Mouse (Mus musculus) liver, embryonic 11.5 days (tissue): ENCODE measurements around the gene Foxs1. TPM values are rescaled to one million over a fixed set of nuclear protein-coding genes. Genes with fewer than 3 reads are reported as not detected.

Source experiments
- ATAC-seq: fragments of 200-750 bp; cut with Nextera tagmentation; replicated peaks from 2 replicates; pipeline ENCODE4 v1.8.0; 2017; ENCODE audit warnings: moderate number of reproducible peaks, mild to moderate bottlenecking, moderate TSS enrichment, moderate library complexity; ENCODE audit not compliant: low FRiP score
- DNase-seq: peaks from one replicate; pipeline ENCODE4 v3.0.0-alpha.2; 2017; ENCODE audit warnings: low spot score
- H3K27ac ChIP-seq: fragments of 300-500 bp; sonication (generic); 2 replicates; pipeline ENCODE4 v1.5.1; 2014; ENCODE audit warnings: mild to moderate bottlenecking, low read depth, low read length, control low read depth
- H3K27me3 ChIP-seq: fragments of 300-500 bp; sonication (generic); replicated peaks from 2 replicates; pipeline ENCODE4 v1.6.1; 2014; ENCODE audit warnings: low read length, mixed read lengths; ENCODE audit not compliant: control insufficient read depth, insufficient read depth
- H3K36me3 ChIP-seq: fragments of 300-500 bp; sonication (generic); 2 replicates; pipeline ENCODE4 v1.6.1; 2014; ENCODE audit warnings: mild to moderate bottlenecking, low read length, moderate library complexity, mixed read lengths; ENCODE audit not compliant: control insufficient read depth, insufficient read depth
- H3K4me1 ChIP-seq: fragments of 300-500 bp; sonication (generic); replicated peaks from 2 replicates; pipeline ENCODE4 v1.6.1; 2014; ENCODE audit warnings: low read length, mixed read lengths; ENCODE audit not compliant: control insufficient read depth, insufficient read depth
- H3K4me2 ChIP-seq: fragments of 300-500 bp; sonication (generic); 2 replicates; pipeline ENCODE4 v1.6.1; 2014; ENCODE audit warnings: mild to moderate bottlenecking, control low read depth, moderate library complexity
- H3K4me3 ChIP-seq: fragments of 300-500 bp; sonication (generic); 2 replicates; pipeline ENCODE4 v1.5.1; 2014; ENCODE audit warnings: low read depth, low read length, control low read depth
- H3K9ac ChIP-seq: fragments of 300-500 bp; sonication (generic); 2 replicates; pipeline ENCODE4 v1.6.1; 2014; ENCODE audit warnings: low read depth, low read length, control low read depth
- H3K9me3 ChIP-seq: fragments of 300-500 bp; sonication (generic); 2 replicates; pipeline ENCODE4 v1.6.1; 2016; ENCODE audit warnings: low read length, inconsistent platforms, mixed read lengths; ENCODE audit not compliant: control insufficient read depth
- WGBS: fragments of 180-500 bp; shearing (Covaris S2); extraction: QIAGEN DNeasy Blood & Tissue Kit; methylation state at CpG from one replicate; pipeline ENCODE4 v1.1.7; 2014; 5-methylcytosine and 5-hydroxymethylcytosine counted together
- polyA plus RNA-seq: library from polyadenylated mRNA; unstranded; fragments of >200 nt; fragmentation: Nextera tagmentation; extraction: Ambion mirVana; gene quantifications from 2 replicates; pipeline ENCODE4 v1.2.1, GENCODE M21; 2014

The Foxs1 gene
- polyA plus RNA-seq, 1 experiment from 2014 or later: 0.21 TPM

- ATAC-seq (no peak), DNase-seq (no peak)
- no peaks in the 10 kb centered on the region for H3K4me1 ChIP-seq
- H3K4me3 ChIP-seq: no peak overlapping the region
- peaks cover 77% of the 10 kb centered on the region for H3K27me3 ChIP-seq
- 30% methylated on average over 11 of the region's 11 CpGs for WGBS
- no peaks in the 10 kb centered on the region for H3K36me3 ChIP-seq
- H3K9ac ChIP-seq: no peak overlapping the region
- H3K27ac ChIP-seq: no peak overlapping the region
- H3K4me2 ChIP-seq: no peak overlapping the region; the same call in 1 of the 2 replicates
- H3K9me3 ChIP-seq: no peaks in the 10 kb centered on the region
Observed at GRCm38 (mm10) chr2:152950358-152951064, 17.5 kb upstream of the Foxs1 start.

DNA sequence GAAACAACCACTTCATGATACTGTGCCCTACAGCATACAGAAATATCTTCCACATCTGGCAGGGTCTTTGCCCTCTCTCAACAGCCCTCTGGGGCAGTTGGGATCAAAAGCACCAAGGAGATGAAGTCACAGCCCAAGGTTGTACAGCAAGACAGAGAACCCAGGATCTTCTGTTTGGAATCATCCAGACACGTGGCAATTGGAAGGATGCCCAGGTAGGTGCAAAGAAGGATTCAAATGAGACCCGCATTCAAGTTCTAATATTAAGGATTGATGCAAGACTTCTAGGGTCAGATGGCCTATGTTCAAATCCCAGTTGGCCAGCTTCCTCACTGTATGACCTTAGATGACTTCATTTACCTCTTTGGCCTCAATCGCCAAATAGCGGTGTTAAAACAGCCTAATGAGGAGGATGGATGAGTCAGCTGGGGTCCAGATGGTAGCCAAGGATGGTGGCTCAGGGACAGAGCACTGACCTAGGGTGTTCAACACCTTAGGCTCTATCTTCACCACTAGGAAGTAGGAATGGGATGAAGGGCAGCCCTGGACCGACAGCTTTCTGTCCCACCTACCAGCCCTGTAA, 15.5 kb upstream of the Foxs1 start:
- H3K4me3 ChIP-seq: no peak overlapping the region
- 74% methylated on average over 5 of the region's 5 CpGs for WGBS
- DNase-seq (no peak), ATAC-seq (no peak)
- no peak overlapping the region for H3K27ac ChIP-seq
- H3K4me2 ChIP-seq: no peak overlapping the region
- H3K4me1 ChIP-seq: no peaks in the 10 kb centered on the region
- peaks cover 83% of the 10 kb centered on the region for H3K27me3 ChIP-seq
- no peaks in the 10 kb centered on the region for H3K9me3 ChIP-seq
- H3K36me3 ChIP-seq: no peaks in the 10 kb centered on the region
- no peak overlapping the region for H3K9ac ChIP-seq

DNA sequence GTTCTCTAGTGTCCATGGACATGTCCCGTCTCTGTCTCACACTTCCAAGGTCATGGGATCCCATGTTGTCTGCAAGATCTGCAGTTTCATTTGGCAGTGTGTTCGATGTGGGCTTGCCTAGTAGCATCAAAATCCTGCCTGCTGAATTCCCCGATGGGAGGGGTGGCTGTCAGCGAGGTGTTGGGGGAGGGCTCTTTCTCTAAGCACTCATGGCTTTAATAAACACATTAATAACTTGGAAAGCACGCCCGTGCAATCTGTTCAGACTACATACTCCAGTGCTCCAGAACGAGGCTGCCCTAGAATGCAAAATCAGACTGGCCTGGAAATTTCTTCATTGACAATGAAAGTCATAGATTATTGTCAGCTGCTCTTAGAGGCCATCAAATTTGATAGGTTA, 14.1 kb upstream of the Foxs1 start:
- H3K4me1 ChIP-seq: peaks cover 4% of the 10 kb centered on the region

DNA sequence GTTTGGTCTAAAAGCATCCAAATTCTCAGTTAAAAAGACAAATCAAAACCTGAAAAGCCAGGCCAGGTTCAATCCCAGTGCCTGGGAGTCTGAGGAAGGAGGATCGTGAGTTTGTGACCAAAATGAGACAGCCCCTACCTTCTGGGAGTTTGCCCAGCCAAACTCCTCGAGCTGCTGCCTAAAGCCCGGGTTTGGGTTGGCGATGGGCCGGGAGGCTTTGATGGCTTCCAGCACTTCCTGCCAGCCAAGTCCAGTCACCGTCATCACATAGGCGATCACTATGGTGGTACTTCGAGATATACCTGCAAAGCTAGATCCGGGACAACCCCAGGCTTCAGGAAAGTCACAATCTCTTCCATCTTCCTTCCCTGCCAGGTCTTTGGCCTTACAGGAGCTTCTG, 11.0 kb upstream of the Foxs1 start:
- no peak for DNase-seq
- no peak overlapping the region for H3K4me3 ChIP-seq
- H3K27me3 ChIP-seq: peaks cover 76% of the 10 kb centered on the region
- ATAC-seq: no peak
- peaks cover 4% of the 10 kb centered on the region for H3K4me1 ChIP-seq
- 53% methylated on average over 9 of the region's 9 CpGs for WGBS
- no peaks in the 10 kb centered on the region for H3K9me3 ChIP-seq
- no peak overlapping the region for H3K27ac ChIP-seq
- no peak overlapping the region for H3K9ac ChIP-seq
- no peaks in the 10 kb centered on the region for H3K36me3 ChIP-seq
- H3K4me2 ChIP-seq: no peak overlapping the region

More for the DNA sequence above, 14.1 kb upstream of the Foxs1 start:
- Histone ChIP-seq H3K4me2 (no peak overlapping the region), H3K4me3 (no peak overlapping the region), H3K36me3 (no peaks in the 10 kb centered on the region), H3K27ac (no peak overlapping the region), H3K27me3 (peaks cover 88% of the 10 kb centered on the region), H3K9me3 (no peaks in the 10 kb centered on the region), H3K9ac (no peak overlapping the region)
- DNase-seq: no peak
- WGBS: 59% methylated on average over 7 of the region's 7 CpGs
- ATAC-seq: no peak

DNA sequence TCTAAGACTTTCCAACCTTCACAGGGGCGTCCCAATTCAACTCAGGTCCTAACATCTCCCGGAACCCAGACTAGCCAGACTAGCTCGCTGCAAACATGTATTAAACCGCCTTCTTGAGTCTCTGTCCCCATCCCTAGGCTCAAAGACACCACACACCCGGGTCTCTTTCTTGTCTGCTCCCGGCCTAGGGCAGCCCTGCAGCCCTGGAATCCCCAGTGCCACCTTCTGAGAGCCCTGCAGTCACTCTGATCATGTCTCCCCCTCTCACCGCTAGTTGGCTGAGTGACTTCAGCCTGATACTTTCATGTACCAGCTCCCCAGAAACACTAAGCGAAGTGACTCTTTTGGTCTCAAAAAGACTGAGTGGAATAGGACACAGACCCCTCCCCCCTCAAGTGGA, 10.6 kb upstream of the Foxs1 start:
- Histone ChIP-seq H3K36me3 (no peaks in the 10 kb centered on the region), H3K4me1 (peaks cover 4% of the 10 kb centered on the region), H3K4me2 (peak overlapping the region; percentile 68), H3K27me3 (peaks cover 73% of the 10 kb centered on the region), H3K27ac (no peak overlapping the region), H3K9me3 (no peaks in the 10 kb centered on the region), H3K4me3 (peak overlapping the region; percentile 42), H3K9ac (no peak overlapping the region)
- ATAC-seq: no peak
- DNase-seq: no peak
- WGBS: 12% methylated on average over 8 of the region's 8 CpGs

- Histone ChIP-seq H3K4me2 (peak overlapping the region; percentile 68), H3K4me3 (peak overlapping the region; percentile 42), H3K9ac (no peak overlapping the region), H3K27me3 (peaks cover 69% of the 10 kb centered on the region), H3K9me3 (no peaks in the 10 kb centered on the region), H3K4me1 (peaks cover 4% of the 10 kb centered on the region), H3K36me3 (no peaks in the 10 kb centered on the region), H3K27ac (no peak overlapping the region)
- under 1% methylated on average over 64 of the region's 65 CpGs for WGBS
- ATAC-seq (no peak), DNase-seq (peak; percentile 34)
Observed at GRCm38 (mm10) chr2:152942898-152943515, 10.0 kb upstream of the Foxs1 start.

- peaks cover 58% of the 10 kb centered on the region for H3K27me3 ChIP-seq
- H3K4me2 ChIP-seq: no peak overlapping the region
- no peak for ATAC-seq
Observed at GRCm38 (mm10) chr2:152941776-152942175, 8.8 kb upstream of the Foxs1 start.

DNA sequence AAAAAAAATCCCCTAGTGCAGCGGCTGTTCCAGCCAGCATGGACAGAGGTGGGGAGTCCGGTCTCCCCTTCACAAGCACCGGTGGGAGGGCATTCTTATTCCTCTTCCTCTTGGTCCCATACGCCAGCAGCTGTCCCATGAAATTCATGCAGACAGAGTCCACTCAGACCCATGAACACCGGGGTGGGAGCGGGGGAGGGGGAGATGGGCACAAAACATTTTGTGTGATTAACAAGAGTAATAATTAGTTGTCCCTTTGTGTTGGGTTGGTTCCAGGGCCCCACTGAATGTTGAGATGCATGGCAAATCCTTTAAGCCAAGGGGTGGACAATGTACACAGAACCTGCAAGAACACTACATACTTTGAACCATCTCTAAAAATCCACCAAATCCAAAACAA, 8.1 kb upstream of the Foxs1 start:
- H3K4me3 ChIP-seq: no peak overlapping the region
- ATAC-seq (no peak), DNase-seq (no peak)
- H3K9me3 ChIP-seq: no peaks in the 10 kb centered on the region
- no peak overlapping the region for H3K4me2 ChIP-seq
- peaks cover 58% of the 10 kb centered on the region for H3K27me3 ChIP-seq
- no peaks in the 10 kb centered on the region for H3K36me3 ChIP-seq
- peaks cover 4% of the 10 kb centered on the region for H3K4me1 ChIP-seq
- H3K9ac ChIP-seq: no peak overlapping the region
- WGBS: 78% methylated on average over 6 of the region's 6 CpGs
- H3K27ac ChIP-seq: no peak overlapping the region

More at GRCm38 (mm10) chr2:152941776-152942175, 8.8 kb upstream of the Foxs1 start:
- Histone ChIP-seq H3K9me3 (no peaks in the 10 kb centered on the region), H3K4me3 (no peak overlapping the region), H3K9ac (no peak overlapping the region), H3K27ac (no peak overlapping the region), H3K36me3 (no peaks in the 10 kb centered on the region), H3K4me1 (peaks cover 4% of the 10 kb centered on the region)
- WGBS: 18% methylated on average over 7 of the region's 7 CpGs
- no peak for DNase-seq
